Mouse (Mus musculus) hindbrain, embryonic 16.5 days (tissue): Measurements from ENCODE around the gene Shisa3. TPM values are rescaled to one million over a fixed set of nuclear protein-coding genes. Genes with fewer than 3 reads are reported as not detected.

ENCODE experiments used
- ATAC-seq: fragments of 200-750 bp; cut with Nextera tagmentation; 2 replicates; pipeline ENCODE4 v1.8.0; 2017; ENCODE audit warnings: moderate TSS enrichment, moderate library complexity
- H3K27ac ChIP-seq: fragments of 300-500 bp; sonication (generic); 2 replicates; pipeline ENCODE4 v1.5.1; 2014; ENCODE audit warnings: low read depth, mild to moderate bottlenecking, control low read depth, low read length, moderate library complexity
- H3K27me3 ChIP-seq: fragments of 300-500 bp; sonication (generic); replicated peaks from 2 replicates; pipeline ENCODE4 v1.6.1; 2014; ENCODE audit warnings: low read length; ENCODE audit not compliant: control insufficient read depth, insufficient read depth
- H3K36me3 ChIP-seq: fragments of 300-500 bp; sonication (generic); 2 replicates; pipeline ENCODE4 v1.6.1; 2014; ENCODE audit warnings: mild to moderate bottlenecking, low read length, moderate library complexity, mixed read lengths; ENCODE audit not compliant: control insufficient read depth, insufficient read depth
- H3K4me1 ChIP-seq: fragments of 300-500 bp; sonication (generic); 2 replicates; pipeline ENCODE4 v1.6.1; 2014; ENCODE audit warnings: low read depth, low read length; ENCODE audit not compliant: control insufficient read depth, insufficient read depth
- H3K4me2 ChIP-seq: fragments of 300-500 bp; sonication (generic); 2 replicates; pipeline ENCODE4 v1.6.1; 2014; ENCODE audit warnings: mild to moderate bottlenecking, low read length, control low read depth, moderate library complexity
- H3K4me3 ChIP-seq: fragments of 300-500 bp; sonication (generic); 2 replicates; pipeline ENCODE4 v1.5.1; 2014; ENCODE audit warnings: mild to moderate bottlenecking, low read length, control low read depth, moderate library complexity
- H3K9ac ChIP-seq: fragments of 300-500 bp; sonication (generic); 2 replicates; pipeline ENCODE4 v1.6.1; 2014; ENCODE audit warnings: low read depth, mild to moderate bottlenecking, control low read depth, low read length, moderate library complexity
- H3K9me3 ChIP-seq: fragments of 300-500 bp; sonication (generic); 2 replicates; pipeline ENCODE4 v1.6.1; 2014; ENCODE audit warnings: mild to moderate bottlenecking, low read length, moderate library complexity; ENCODE audit not compliant: control insufficient read depth
- WGBS: fragments of 180-500 bp; shearing (Covaris S2); extraction: QIAGEN DNeasy Blood & Tissue Kit; methylation state at CpG from one replicate; pipeline ENCODE4 v1.1.7; 2014; 5-methylcytosine and 5-hydroxymethylcytosine counted together
- microRNA-seq: library from miRNA; unstranded; fragments of <30 nt; microRNA quantifications from one replicate; pipeline ENCODE4, GENCODE M21; 2017
- polyA plus RNA-seq: library from polyadenylated mRNA; unstranded; fragments of >200 nt; fragmentation: Nextera tagmentation; extraction: Ambion mirVana; gene quantifications from 2 replicates; pipeline ENCODE4 v1.2.1, GENCODE M21; 2015

Shisa3 gene
- polyA plus RNA-seq, 1 experiment from 2014 or later: 1.4 TPM

DNA sequence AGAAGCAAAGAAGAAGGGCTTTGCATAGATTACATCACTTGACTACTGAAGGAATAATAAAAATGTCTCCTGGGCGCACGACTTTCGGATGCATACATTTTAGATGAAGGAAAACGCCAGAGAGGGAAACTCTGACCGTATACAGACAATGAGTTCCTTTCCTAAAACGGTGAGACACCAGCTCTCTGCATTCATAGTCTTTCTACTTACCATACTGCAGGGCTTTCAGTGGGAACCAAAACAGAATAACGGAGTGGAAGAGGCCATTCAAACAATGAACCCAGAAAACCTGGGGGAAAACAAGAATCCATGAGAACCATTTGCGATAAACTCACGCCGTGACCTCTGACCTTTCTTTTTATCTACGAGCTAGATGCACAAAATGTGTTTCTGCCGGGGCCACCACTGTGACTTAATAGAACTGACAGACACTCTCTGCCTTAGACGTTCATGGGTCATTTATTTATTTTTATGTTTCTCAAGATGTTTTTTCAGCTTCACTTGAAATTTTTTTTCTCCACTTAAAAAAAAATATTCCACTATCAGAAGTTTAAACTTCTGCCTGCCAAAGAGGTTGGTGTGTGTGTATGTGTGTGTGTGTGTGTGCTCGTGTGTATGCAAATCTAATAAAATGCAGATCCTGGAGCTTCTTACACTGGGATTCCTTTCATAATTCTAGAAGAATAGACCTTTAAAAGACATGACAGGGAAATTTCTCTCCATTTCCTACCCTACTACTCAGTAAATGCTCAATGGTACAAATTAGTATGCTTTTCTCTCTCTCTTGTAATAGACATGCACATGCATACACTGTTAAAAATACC lies 48.2 kb downstream of the Shisa3 start:
- Histone ChIP-seq H3K9ac (no peak overlapping the region), H3K4me2 (no peak overlapping the region), H3K4me1 (no peaks in the 10 kb centered on the region), H3K9me3 (no peaks in the 10 kb centered on the region), H3K27me3 (no peaks in the 10 kb centered on the region), H3K4me3 (no peak overlapping the region), H3K36me3 (0 out of 2 replicates have a peak, but pooled peaks cover 5% of the 10 kb centered on the region), H3K27ac (no peak overlapping the region)
- 28% methylated on average over 14 of the region's 14 CpGs for WGBS
- no peak for ATAC-seq

DNA sequence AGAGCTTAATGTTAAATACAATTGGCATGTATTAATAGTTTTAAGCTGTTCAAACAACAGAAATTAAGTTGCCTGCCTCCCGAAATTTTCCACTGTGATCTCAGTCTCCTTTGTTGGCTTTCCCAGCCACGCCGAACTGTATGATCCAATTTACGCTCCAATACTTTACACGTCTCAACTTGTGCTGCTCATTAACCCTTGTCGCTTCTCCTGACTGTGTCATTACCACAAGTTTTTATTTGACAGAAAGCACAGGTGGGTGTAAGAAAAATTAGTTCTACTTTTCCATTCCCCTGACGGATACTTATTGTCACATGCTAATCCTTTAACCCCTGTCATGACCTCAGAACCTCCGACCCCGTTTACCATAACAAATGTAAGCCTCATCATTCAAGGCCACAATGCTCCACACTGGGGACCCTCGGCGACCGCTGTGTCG lies 49.2 kb downstream of the Shisa3 start:
- no peak for ATAC-seq
- H3K27ac ChIP-seq: no peak overlapping the region
- WGBS: 18% methylated on average over 13 of the region's 13 CpGs
- H3K36me3 ChIP-seq: peaks cover 5% of the 10 kb centered on the region; the same call in 1 of the 2 replicates
- H3K9me3 ChIP-seq: no peaks in the 10 kb centered on the region
- H3K9ac ChIP-seq: no peak overlapping the region
- H3K27me3 ChIP-seq: no peaks in the 10 kb centered on the region
- H3K4me1 ChIP-seq: no peaks in the 10 kb centered on the region
- no peak overlapping the region for H3K4me2 ChIP-seq
- H3K4me3 ChIP-seq: no peak overlapping the region

DNA sequence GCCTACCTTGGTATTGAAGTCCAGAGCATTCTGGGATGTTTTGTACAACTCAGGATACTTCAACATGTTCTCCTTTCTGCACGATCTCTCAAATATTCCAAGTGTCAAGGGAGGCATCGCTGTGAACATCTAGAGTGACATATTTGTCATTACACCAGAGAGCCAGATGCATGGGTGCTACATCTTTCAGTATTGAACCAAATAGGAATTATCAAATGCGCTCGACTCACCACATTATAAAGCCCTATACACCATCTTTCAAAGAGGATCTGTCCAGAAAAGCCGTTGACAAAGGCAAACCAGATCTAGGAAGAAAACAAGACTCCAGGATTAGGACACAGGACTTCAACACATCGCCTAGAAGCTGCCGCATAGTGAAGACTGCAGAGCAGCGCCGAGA lies 52.2 kb downstream of the Shisa3 start:
- WGBS: 91% methylated on average over 9 of the region's 9 CpGs
- H3K4me2 ChIP-seq: no peak overlapping the region
- no peaks in the 10 kb centered on the region for H3K4me1 ChIP-seq
- no peak for ATAC-seq
- H3K4me3 ChIP-seq: no peak overlapping the region
- no peak overlapping the region for H3K9ac ChIP-seq
- H3K27ac ChIP-seq: no peak overlapping the region
- H3K27me3 ChIP-seq: no peaks in the 10 kb centered on the region
- no peaks in the 10 kb centered on the region for H3K9me3 ChIP-seq
- H3K36me3 ChIP-seq: peaks cover 1% of the 10 kb centered on the region; the same call in 1 of the 2 replicates

DNA sequence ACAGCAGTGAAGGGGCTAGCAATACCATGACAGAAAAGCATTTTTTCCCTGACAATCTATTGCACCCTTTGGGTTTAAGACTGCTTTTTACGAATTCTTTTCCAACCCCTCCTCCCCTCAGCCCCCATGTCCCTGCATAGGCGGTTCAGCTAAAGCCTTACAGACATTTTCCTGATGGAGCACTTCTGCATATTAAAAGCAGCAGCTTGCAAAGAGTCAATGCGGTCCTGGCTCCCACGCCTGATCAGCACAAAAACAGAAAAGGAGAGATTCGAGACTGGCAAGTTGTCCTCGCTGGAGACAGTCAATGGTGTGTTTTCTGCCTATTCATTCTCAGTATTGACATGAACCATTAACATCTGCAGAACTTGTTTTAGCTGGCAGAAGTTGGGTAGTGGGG lies 55.0 kb downstream of the Shisa3 start:
- no peaks in the 10 kb centered on the region for H3K9me3 ChIP-seq
- ATAC-seq: no peak
- H3K27ac ChIP-seq: no peak overlapping the region
- H3K9ac ChIP-seq: no peak overlapping the region
- no peaks in the 10 kb centered on the region for H3K4me1 ChIP-seq
- H3K27me3 ChIP-seq: no peaks in the 10 kb centered on the region
- H3K4me3 ChIP-seq: no peak overlapping the region
- peaks cover 9% of the 10 kb centered on the region for H3K36me3 ChIP-seq
- WGBS: 24% methylated on average over 6 of the region's 6 CpGs
- no peak overlapping the region for H3K4me2 ChIP-seq

DNA sequence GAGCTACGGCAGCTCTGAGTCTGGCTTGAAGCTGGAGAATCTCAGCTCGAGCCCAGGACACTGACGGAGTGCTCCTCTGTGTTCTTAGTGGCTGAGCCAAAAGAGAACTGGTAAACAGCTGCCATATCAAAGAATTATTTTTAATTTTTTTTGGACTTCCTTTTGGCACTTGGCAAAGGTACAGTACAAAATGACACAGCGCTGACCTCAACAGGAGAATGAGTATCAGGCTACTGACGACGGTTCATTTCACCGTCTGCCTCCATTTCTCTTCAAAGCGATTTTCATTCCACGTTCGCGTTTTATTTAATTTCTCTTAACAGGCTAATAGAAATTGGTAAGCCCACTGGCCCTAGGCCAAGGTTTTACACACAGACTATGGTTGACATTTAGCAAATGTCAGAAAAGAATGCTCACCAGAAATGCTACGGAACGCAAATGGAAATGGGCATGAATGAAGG lies 61.8 kb downstream of the Shisa3 start:
- H3K9ac ChIP-seq: no peak overlapping the region
- peaks cover 17% of the 10 kb centered on the region; the same call in 1 of the 2 replicates for H3K36me3 ChIP-seq
- H3K4me3 ChIP-seq: no peak overlapping the region
- no peaks in the 10 kb centered on the region for H3K9me3 ChIP-seq
- H3K27me3 ChIP-seq: no peaks in the 10 kb centered on the region
- H3K27ac ChIP-seq: no peak overlapping the region
- H3K4me1 ChIP-seq: 0 out of 2 replicates have a peak, but pooled peaks cover 3% of the 10 kb centered on the region
- WGBS: 60% methylated on average over 13 of the region's 13 CpGs
- no peak overlapping the region for H3K4me2 ChIP-seq
- no peak for ATAC-seq

DNA sequence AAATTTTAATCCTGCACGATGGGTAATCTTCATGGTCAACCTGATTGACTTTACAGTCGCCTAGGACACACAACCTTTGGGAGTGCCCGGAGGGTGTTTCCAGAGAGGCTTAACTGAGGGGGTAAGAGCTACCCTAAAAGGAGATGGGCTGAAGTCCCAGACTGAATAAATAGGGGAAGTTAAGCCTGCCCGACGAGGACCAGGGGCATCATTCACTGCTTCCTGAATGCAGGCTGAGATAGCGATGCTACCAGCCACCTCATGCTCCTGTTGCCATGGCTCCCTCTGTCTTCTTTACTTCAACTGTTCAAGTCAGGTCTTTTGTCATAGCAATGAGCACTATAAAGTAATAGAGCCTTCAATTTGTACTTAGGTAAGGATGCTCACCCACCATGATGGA lies 62.5 kb downstream of the Shisa3 start:
- Histone ChIP-seq H3K27ac (no peak overlapping the region), H3K36me3 (peaks cover 19% of the 10 kb centered on the region; the same call in 1 of the 2 replicates), H3K4me1 (0 out of 2 replicates have a peak, but pooled peaks cover 3% of the 10 kb centered on the region), H3K4me2 (no peak overlapping the region), H3K9ac (no peak overlapping the region; the same call in 1 of the 2 replicates), H3K9me3 (no peaks in the 10 kb centered on the region), H3K4me3 (no peak overlapping the region), H3K27me3 (no peaks in the 10 kb centered on the region)
- ATAC-seq: no peak
- WGBS: 77% methylated on average over 6 of the region's 6 CpGs

DNA sequence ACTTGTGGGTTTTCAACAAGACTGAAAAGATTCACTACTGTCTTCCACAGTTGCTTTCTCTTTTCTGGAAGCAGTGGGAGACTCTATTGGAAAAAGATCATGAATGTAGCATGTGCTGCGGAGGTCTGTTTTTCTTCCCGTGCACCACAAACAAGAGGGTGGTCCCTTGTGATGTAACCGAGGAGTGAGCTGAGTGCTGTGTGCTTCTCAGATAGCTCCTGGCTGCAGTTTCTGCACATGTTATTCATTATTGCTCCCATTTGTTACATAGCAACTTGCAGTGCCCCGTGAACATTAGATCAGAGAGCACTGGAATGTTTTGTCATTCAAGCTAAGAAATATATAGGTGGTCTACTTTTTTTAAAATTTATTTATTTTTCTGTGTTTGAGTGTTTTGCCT lies 65.3 kb downstream of the Shisa3 start:
- Histone ChIP-seq H3K9me3 (no peaks in the 10 kb centered on the region), H3K27me3 (no peaks in the 10 kb centered on the region), H3K4me2 (no peak overlapping the region), H3K36me3 (peaks cover 20% of the 10 kb centered on the region), H3K4me1 (0 out of 2 replicates have a peak, but pooled peaks cover 3% of the 10 kb centered on the region), H3K27ac (no peak overlapping the region), H3K9ac (no peak overlapping the region), H3K4me3 (no peak overlapping the region)
- no peak for ATAC-seq
- 74% methylated on average over 4 of the region's 4 CpGs for WGBS

Small RNA genes within 50 kb of the gene (microRNA-seq; reads per million reads assigned to microRNA genes)
- not detected for gene Gm23617

Other genes with a start within 250 kb of the Shisa3 start
- 11.4 and 12.4 TPM in 2 replicates for gene Bend4, start 179.6 kb upstream of the Shisa3 start, polyA plus RNA-seq
- 50.8 and 55.2 TPM in 2 replicates for gene Atp8a1, start 239.6 kb downstream of the Shisa3 start, polyA plus RNA-seq